Mouse (Mus musculus) midbrain, embryonic 14.5 days (tissue): Measurements from ENCODE around the gene E130308A19Rik. TPM values are rescaled to one million over a fixed set of nuclear protein-coding genes. Genes with fewer than 3 reads are reported as not detected.
A peak's percentile ranks its signal among the peaks of the same experiment; 100 is the strongest.

Source experiments
- ATAC-seq: fragments of 200-750 bp; cut with Nextera tagmentation; 2 replicates; pipeline ENCODE4 v1.8.0; 2017; ENCODE audit warnings: moderate number of reproducible peaks, moderate library complexity; ENCODE audit not compliant: low FRiP score, low TSS enrichment
- DNase-seq: peaks from one replicate; pipeline ENCODE4 v3.0.0-alpha.2; 2015
- H3K27ac ChIP-seq: fragments of 300-500 bp; sonication (generic); replicated peaks from 2 replicates; pipeline ENCODE4 v1.5.1; 2014; ENCODE audit warnings: mild to moderate bottlenecking, low read depth, low read length, moderate library complexity
- H3K27me3 ChIP-seq: fragments of 300-500 bp; sonication (generic); 2 replicates; pipeline ENCODE4 v1.6.1; 2014; ENCODE audit warnings: low read length, control low read depth, mixed read lengths; ENCODE audit not compliant: control insufficient read depth, insufficient read depth
- H3K36me3 ChIP-seq: fragments of 300-500 bp; sonication (generic); 2 replicates; pipeline ENCODE4 v1.6.1; 2014; ENCODE audit warnings: low read length, control low read depth; ENCODE audit not compliant: control insufficient read depth, insufficient read depth
- H3K4me1 ChIP-seq: fragments of 300-500 bp; sonication (generic); 2 replicates; pipeline ENCODE4 v1.6.1; 2014; ENCODE audit warnings: mild to moderate bottlenecking, antibody characterized with exemption, low read length, control low read depth; ENCODE audit not compliant: control insufficient read depth, insufficient read depth
- H3K4me2 ChIP-seq: fragments of 300-500 bp; sonication (generic); 2 replicates; pipeline ENCODE4 v1.6.1; 2014; ENCODE audit warnings: mild to moderate bottlenecking, low read length, moderate library complexity
- H3K4me3 ChIP-seq: fragments of 300-500 bp; sonication (generic); replicated peaks from 2 replicates; pipeline ENCODE4 v1.5.1; 2014; ENCODE audit warnings: low read depth, low read length
- H3K9ac ChIP-seq: fragments of 300-500 bp; sonication (generic); replicated peaks from 2 replicates; pipeline ENCODE4 v1.6.1; 2014; ENCODE audit warnings: mild to moderate bottlenecking, low read length, moderate library complexity
- H3K9me3 ChIP-seq: fragments of 300-500 bp; sonication (generic); 2 replicates; pipeline ENCODE4 v1.6.1; 2016; ENCODE audit warnings: low read length, control low read depth, mixed read lengths; ENCODE audit not compliant: control insufficient read depth
- WGBS: fragments of 180-500 bp; shearing (Covaris S2); extraction: QIAGEN DNeasy Blood & Tissue Kit; methylation state at CpG from one replicate; pipeline ENCODE4 v1.1.7; 2014; 5-methylcytosine and 5-hydroxymethylcytosine counted together
- polyA plus RNA-seq: library from polyadenylated mRNA; unstranded; fragments of >200 nt; fragmentation: Nextera tagmentation; extraction: Ambion mirVana; gene quantifications from 2 replicates; pipeline ENCODE4 v1.2.1, GENCODE M21; 2014

E130308A19Rik gene
- polyA plus RNA-seq, 1 experiment from 2014 or later, result 62.2 TPM

- Histone ChIP-seq H3K27ac (no peak overlapping the region), H3K27me3 (no peaks in the 10 kb centered on the region), H3K4me3 (no peak overlapping the region), H3K4me2 (no peak overlapping the region), H3K9me3 (no peaks in the 10 kb centered on the region), H3K9ac (no peak overlapping the region), H3K4me1 (no peaks in the 10 kb centered on the region), H3K36me3 (no peaks in the 10 kb centered on the region)
- DNase-seq, result no peak
- WGBS, result 86% methylated on average over 3 of the region's 3 CpGs
- ATAC-seq, result no peak
These were observed 56.5 kb downstream of the E130308A19Rik start for GRCm38 (mm10) chr4:59682491-59682890.

DNA sequence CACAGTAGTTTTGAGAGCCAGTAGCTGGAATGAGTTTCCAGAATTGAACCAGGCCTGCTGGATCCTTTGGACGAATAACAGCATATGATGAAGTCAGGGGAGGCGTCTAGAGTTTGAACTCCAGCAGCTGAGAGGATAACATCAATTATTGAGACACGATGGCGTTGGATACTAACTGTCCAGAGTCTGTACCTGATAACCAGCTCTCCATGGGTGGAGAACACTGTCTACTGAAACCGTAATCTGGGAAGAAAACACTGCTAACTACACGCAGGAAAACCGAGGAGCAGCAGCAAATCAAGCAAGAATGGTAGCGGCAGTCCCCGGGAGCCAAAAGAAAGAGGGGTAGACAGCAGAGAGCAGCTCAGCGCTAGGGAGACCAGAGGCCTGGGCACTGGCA lies 56.9 kb downstream of the E130308A19Rik start:
- Histone ChIP-seq H3K4me2 (no peak overlapping the region), H3K9me3 (no peaks in the 10 kb centered on the region), H3K4me1 (no peaks in the 10 kb centered on the region), H3K4me3 (no peak overlapping the region), H3K27me3 (no peaks in the 10 kb centered on the region), H3K27ac (0 out of 2 replicates have a peak overlapping the region, but pooled peaks have one; percentile 3), H3K9ac (no peak overlapping the region), H3K36me3 (no peaks in the 10 kb centered on the region)
- no peak for ATAC-seq
- no peak for DNase-seq
- WGBS, result 88% methylated on average over 10 of the region's 10 CpGs

- Histone ChIP-seq H3K4me1 (no peaks in the 10 kb centered on the region), H3K4me3 (no peak overlapping the region), H3K27me3 (no peaks in the 10 kb centered on the region), H3K36me3 (no peaks in the 10 kb centered on the region), H3K27ac (no peak overlapping the region), H3K9me3 (no peaks in the 10 kb centered on the region), H3K4me2 (no peak overlapping the region), H3K9ac (no peak overlapping the region)
- WGBS, result 90% methylated on average over 4 of the region's 4 CpGs
- ATAC-seq (no peak), DNase-seq (no peak)
These were observed 58.3 kb downstream of the E130308A19Rik start for GRCm38 (mm10) chr4:59684306-59684705.

- Histone ChIP-seq H3K36me3 (peaks cover 13% of the 10 kb centered on the region), H3K9me3 (no peaks in the 10 kb centered on the region), H3K4me3 (no peak overlapping the region), H3K9ac (no peak overlapping the region), H3K27me3 (no peaks in the 10 kb centered on the region), H3K4me2 (no peak overlapping the region), H3K27ac (no peak overlapping the region), H3K4me1 (peaks cover 3% of the 10 kb centered on the region; the same call in 1 of the 2 replicates)
- WGBS, result 64% methylated on average over 4 of the region's 4 CpGs
- no peak for DNase-seq
- no peak for ATAC-seq
These were observed 60.7 kb downstream of the E130308A19Rik start for GRCm38 (mm10) chr4:59686716-59687115.

DNA sequence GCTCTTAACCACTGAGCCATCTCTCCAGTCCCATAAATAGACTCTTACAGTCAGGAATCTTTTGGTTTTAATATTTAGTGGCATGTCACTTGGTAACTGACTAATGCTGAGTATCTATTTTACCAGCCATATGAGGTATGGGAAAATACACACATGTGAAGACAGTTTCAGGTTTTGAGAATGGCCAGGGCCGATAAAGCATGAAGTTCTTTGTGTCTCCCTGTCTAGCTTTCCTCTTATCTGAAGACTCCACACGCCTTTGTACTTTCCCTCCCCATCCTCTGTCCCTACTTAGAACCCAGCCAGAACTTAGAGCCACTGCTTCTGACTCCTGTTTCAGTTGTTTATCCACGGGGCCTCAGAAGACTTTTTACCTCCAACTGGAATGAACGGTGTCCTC lies 63.0 kb downstream of the E130308A19Rik start:
- no peak overlapping the region for H3K27ac ChIP-seq
- no peak for ATAC-seq

GRCm38 (mm10) chr4:59690145-59690544 lies 64.1 kb downstream of the E130308A19Rik start:
- no peaks in the 10 kb centered on the region for H3K27me3 ChIP-seq
- peak; percentile 47 for DNase-seq
- H3K4me3 ChIP-seq, result no peak overlapping the region
- ATAC-seq, result no peak
- H3K4me1 ChIP-seq, result peaks cover 3% of the 10 kb centered on the region; the same call in 1 of the 2 replicates
- H3K27ac ChIP-seq, result no peak overlapping the region
- no peak overlapping the region for H3K4me2 ChIP-seq
- no peaks in the 10 kb centered on the region for H3K9me3 ChIP-seq
- H3K36me3 ChIP-seq, result peaks cover 13% of the 10 kb centered on the region
- H3K9ac ChIP-seq, result no peak overlapping the region
- 28% methylated on average over 4 of the region's 4 CpGs for WGBS

More for the DNA sequence above, 63.0 kb downstream of the E130308A19Rik start:
- 82% methylated on average over 4 of the region's 4 CpGs for WGBS
- H3K4me3 ChIP-seq, result no peak overlapping the region
- no peak overlapping the region for H3K4me2 ChIP-seq
- DNase-seq, result no peak
- peaks cover 3% of the 10 kb centered on the region; the same call in 1 of the 2 replicates for H3K4me1 ChIP-seq
- H3K9ac ChIP-seq, result no peak overlapping the region
- no peaks in the 10 kb centered on the region for H3K9me3 ChIP-seq
- H3K36me3 ChIP-seq, result peaks cover 13% of the 10 kb centered on the region
- no peaks in the 10 kb centered on the region for H3K27me3 ChIP-seq

- DNase-seq (no peak), ATAC-seq (no peak)
- Histone ChIP-seq H3K9me3 (no peaks in the 10 kb centered on the region), H3K27me3 (no peaks in the 10 kb centered on the region), H3K4me2 (no peak overlapping the region), H3K4me1 (no peaks in the 10 kb centered on the region; the same call in 1 of the 2 replicates), H3K4me3 (no peak overlapping the region), H3K9ac (no peak overlapping the region), H3K36me3 (no peaks in the 10 kb centered on the region), H3K27ac (no peak overlapping the region)
- WGBS, result 95% methylated on average over 3 of the region's 3 CpGs
These were observed 70.8 kb downstream of the E130308A19Rik start for GRCm38 (mm10) chr4:59696846-59697245.

- 68% methylated on average over 3 of the region's 3 CpGs for WGBS
- ATAC-seq (no peak), DNase-seq (no peak)
- no peaks in the 10 kb centered on the region; the same call in 1 of the 2 replicates for H3K4me1 ChIP-seq
- H3K27ac ChIP-seq, result no peak overlapping the region
- no peaks in the 10 kb centered on the region for H3K36me3 ChIP-seq
- no peak overlapping the region for H3K4me2 ChIP-seq
- H3K4me3 ChIP-seq, result no peak overlapping the region
- no peak overlapping the region for H3K9ac ChIP-seq
- H3K27me3 ChIP-seq, result no peaks in the 10 kb centered on the region
- no peaks in the 10 kb centered on the region for H3K9me3 ChIP-seq
These were observed 71.9 kb downstream of the E130308A19Rik start for GRCm38 (mm10) chr4:59697869-59698268.

DNA sequence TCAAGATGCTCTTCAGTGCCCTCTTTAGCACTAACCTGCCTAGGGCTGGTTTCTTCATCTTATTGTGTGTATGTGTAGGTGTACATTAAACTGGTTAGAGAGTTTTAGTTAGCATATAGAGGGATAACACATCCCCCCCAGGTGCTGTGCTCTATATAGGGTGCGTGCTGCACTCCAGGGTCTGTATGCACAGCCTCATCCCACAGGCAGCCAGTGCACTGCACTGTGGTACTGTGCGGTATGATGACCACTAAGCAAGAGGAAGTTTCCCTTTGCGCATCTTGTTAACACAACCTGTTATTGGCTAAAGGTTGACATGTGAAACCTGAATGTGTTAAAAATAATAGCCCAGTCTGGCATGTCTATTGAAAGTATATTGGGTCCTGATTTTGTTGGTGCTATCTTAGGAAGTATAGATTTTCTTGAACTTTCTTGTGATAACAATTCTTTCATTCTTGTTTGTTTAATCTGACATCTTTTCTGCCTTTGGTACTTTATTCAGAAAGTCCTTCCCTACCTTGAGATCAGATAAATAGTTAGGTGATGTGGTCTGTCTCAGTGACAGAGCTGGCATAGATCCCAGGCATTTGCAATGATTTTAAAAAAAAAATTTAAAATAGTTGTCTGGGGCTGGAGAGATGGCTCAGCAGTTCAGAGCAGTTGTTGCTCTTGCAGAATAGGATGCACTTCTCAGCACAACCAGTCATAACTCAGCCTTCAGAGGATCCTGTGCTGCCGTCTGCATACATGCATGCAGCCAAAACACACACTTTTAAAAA lies 73.2 kb downstream of the E130308A19Rik start:
- no peak overlapping the region for H3K4me2 ChIP-seq

More for the DNA sequence above, 73.2 kb downstream of the E130308A19Rik start:
- no peak overlapping the region for H3K4me3 ChIP-seq
- H3K9me3 ChIP-seq, result no peaks in the 10 kb centered on the region
- H3K9ac ChIP-seq, result no peak overlapping the region
- H3K36me3 ChIP-seq, result no peaks in the 10 kb centered on the region
- H3K27me3 ChIP-seq, result no peaks in the 10 kb centered on the region
- ATAC-seq (no peak), DNase-seq (no peak)
- H3K27ac ChIP-seq, result no peak overlapping the region
- WGBS, result 91% methylated on average over 4 of the region's 4 CpGs
- H3K4me1 ChIP-seq, result no peaks in the 10 kb centered on the region; the same call in 1 of the 2 replicates
